Mouse (Mus musculus) 416B (cell line): Measurements from ENCODE around the gene Zfyve27.

Experiments used
- DNase-seq: peaks from one replicate; pipeline ENCODE4 v3.0.0; 2011; ENCODE audit warnings: low read depth

Gene Zfyve27

GRCm38 (mm10) chr19:42177461-42177860, 13.7 kb downstream of the Zfyve27 start:
- DNase-seq, result no peak

- DNase-seq, result no peak
These were observed 15.6 kb downstream of the Zfyve27 start for GRCm38 (mm10) chr19:42179356-42179755.

- no peak for DNase-seq
These were observed 18.9 kb downstream of the Zfyve27 start for GRCm38 (mm10) chr19:42182673-42183072.

- DNase-seq, result no peak
These were observed 26.0 kb downstream of the Zfyve27 start for GRCm38 (mm10) chr19:42189735-42190134.

- peak; percentile 58 for DNase-seq
These were observed 26.7 kb downstream of the Zfyve27 start for GRCm38 (mm10) chr19:42190494-42190893.

- no peak for DNase-seq
These were observed 29.6 kb downstream of the Zfyve27 start for GRCm38 (mm10) chr19:42193311-42193710.

GRCm38 (mm10) chr19:42196378-42196777, 32.6 kb downstream of the Zfyve27 start:
- DNase-seq, result no peak

GRCm38 (mm10) chr19:42197066-42197465, 33.3 kb downstream of the Zfyve27 start:
- DNase-seq, result no peak

GRCm38 (mm10) chr19:42198026-42198425, 34.3 kb downstream of the Zfyve27 start:
- DNase-seq, result no peak

GRCm38 (mm10) chr19:42201696-42202381, 38.1 kb downstream of the Zfyve27 start, which contains the start of gene Sfrp5:
TSS of gene Sfrp5 (minus strand) at chr19:42202252.
- DNase-seq, result no peak

- DNase-seq, result no peak
These were observed 38.7 kb downstream of the Zfyve27 start for GRCm38 (mm10) chr19:42202467-42202866.

- no peak for DNase-seq
These were observed 40.6 kb downstream of the Zfyve27 start for GRCm38 (mm10) chr19:42204306-42204705.

GRCm38 (mm10) chr19:42205201-42205600, 41.5 kb downstream of the Zfyve27 start:
- no peak for DNase-seq

- DNase-seq, result no peak
These were observed 45.7 kb downstream of the Zfyve27 start for GRCm38 (mm10) chr19:42209485-42209884.

GRCm38 (mm10) chr19:42209976-42210375, 46.2 kb downstream of the Zfyve27 start:
- no peak for DNase-seq

- no peak for DNase-seq
These were observed 48.2 kb downstream of the Zfyve27 start for GRCm38 (mm10) chr19:42211936-42212335.

GRCm38 (mm10) chr19:42214601-42215000, 50.9 kb downstream of the Zfyve27 start:
- DNase-seq, result no peak

- DNase-seq, result no peak
These were observed 53.1 kb downstream of the Zfyve27 start for GRCm38 (mm10) chr19:42216699-42217373.

GRCm38 (mm10) chr19:42217374-42217763, 53.6 kb downstream of the Zfyve27 start:
- peak; percentile 51 for DNase-seq

GRCm38 (mm10) chr19:42226451-42226850, 62.7 kb downstream of the Zfyve27 start:
- DNase-seq, result no peak

- no peak for DNase-seq
These were observed 65.9 kb downstream of the Zfyve27 start for GRCm38 (mm10) chr19:42229499-42230287.

GRCm38 (mm10) chr19:42230288-42230568, 66.5 kb downstream of the Zfyve27 start:
- no peak for DNase-seq

- DNase-seq, result no peak
These were observed 67.2 kb downstream of the Zfyve27 start for GRCm38 (mm10) chr19:42230986-42231385.
